Mouse (Mus musculus) left cerebral cortex, postnatal 36 days (tissue): Measurements from ENCODE around the gene Pde9a. TPM values are rescaled to one million over a fixed set of nuclear protein-coding genes. Genes with fewer than 3 reads are reported as not detected.
A peak's percentile ranks its signal among the peaks of the same experiment; 100 is the strongest.

Experiments used
- DNase-seq, 2 experiments: peaks; one replicate each; pipeline ENCODE4 v3.0.0; 2021 to 2022; ENCODE audit warnings: low spot score in 2 of 2, mixed read lengths in 1 of 2
- intact Hi-C: fragments of 180-260 bp; cut with DNase I; formaldehyde crosslinking; loops from one replicate; pipeline ENCODE4 v1.15.1; 2025
- total RNA-seq, 2 experiments: library from RNA; stranded (reverse); gene quantifications; 2 replicates each; pipeline ENCODE4 v1.2.3; 2021

Pde9a gene
- total RNA-seq, 2 experiments from 2014 or later, result 19.7 to 30.6 TPM

- DNase-seq, result no peak
- intact Hi-C loops, result no loop called here
These were observed 2.7 kb upstream of the Pde9a start for GRCm38 (mm10) chr17:31383320-31383719.

GRCm38 (mm10) chr17:31384968-31385627 is 912 bp upstream of the Pde9a start:
- no peak for DNase-seq
- intact Hi-C loops, result loop anchor here (5.0 kb wide), 1 partner anchor 42 kb away; no protein-coding TSS in a partner anchor

GRCm38 (mm10) chr17:31386766-31387275 is 811 bp downstream of the Pde9a start:
- DNase-seq, result no peak
- intact Hi-C loops, result loop anchor here (5.0 kb wide), 1 partner anchor 40 kb away; no protein-coding TSS in a partner anchor

- no peak for DNase-seq
- intact Hi-C loops, result loop anchor here (5.0 kb wide), 1 partner anchor 38 kb away; no protein-coding TSS in a partner anchor
These were observed 3.5 kb downstream of the Pde9a start for GRCm38 (mm10) chr17:31389432-31390050.

GRCm38 (mm10) chr17:31391462-31391861 is 5.5 kb downstream of the Pde9a start:
- no peak for DNase-seq
- intact Hi-C loops, result no loop called here

- no peak for DNase-seq
These were observed 6.0 kb downstream of the Pde9a start for GRCm38 (mm10) chr17:31392041-31392440.

GRCm38 (mm10) chr17:31393811-31394210 is 7.8 kb downstream of the Pde9a start:
- intact Hi-C loops, result no loop called here

More at GRCm38 (mm10) chr17:31392041-31392440, 6.0 kb downstream of the Pde9a start:
- intact Hi-C loops, result no loop called here

GRCm38 (mm10) chr17:31400294-31400693 is 14.3 kb downstream of the Pde9a start:
- no peak for DNase-seq
- intact Hi-C loops, result no loop called here

More at GRCm38 (mm10) chr17:31393811-31394210, 7.8 kb downstream of the Pde9a start:
- DNase-seq, result no peak

GRCm38 (mm10) chr17:31401160-31401559 is 15.2 kb downstream of the Pde9a start:
- no peak for DNase-seq
- intact Hi-C loops, result no loop called here

- no peak for DNase-seq
These were observed 16.7 kb downstream of the Pde9a start for GRCm38 (mm10) chr17:31402713-31403112.

GRCm38 (mm10) chr17:31405694-31406227 is 19.8 kb downstream of the Pde9a start:
- intact Hi-C loops, result no loop called here

More at GRCm38 (mm10) chr17:31402713-31403112, 16.7 kb downstream of the Pde9a start:
- intact Hi-C loops, result no loop called here

GRCm38 (mm10) chr17:31409741-31410350 is 23.8 kb downstream of the Pde9a start:
- no peak for DNase-seq
- intact Hi-C loops, result no loop called here

More at GRCm38 (mm10) chr17:31405694-31406227, 19.8 kb downstream of the Pde9a start:
- DNase-seq, result no peak

- intact Hi-C loops, result no loop called here
- DNase-seq, result peak; percentile 49 to 52
These were observed 29.2 kb downstream of the Pde9a start for GRCm38 (mm10) chr17:31415258-31415657.

- intact Hi-C loops, result no loop called here
- DNase-seq, result peak; percentile 29 to 40
These were observed 33.0 kb downstream of the Pde9a start for GRCm38 (mm10) chr17:31418804-31419597.

GRCm38 (mm10) chr17:31419598-31419950 is 33.6 kb downstream of the Pde9a start:
- no peak for DNase-seq
- intact Hi-C loops, result no loop called here

GRCm38 (mm10) chr17:31419995-31420394 is 34.0 kb downstream of the Pde9a start:
- intact Hi-C loops, result no loop called here
- DNase-seq, result no peak

GRCm38 (mm10) chr17:31420658-31421057 is 34.6 kb downstream of the Pde9a start:
- DNase-seq, result no peak
- intact Hi-C loops, result no loop called here

- intact Hi-C loops, result no loop called here
- DNase-seq, result no peak
These were observed 36.4 kb downstream of the Pde9a start for GRCm38 (mm10) chr17:31422381-31422780.

- no peak for DNase-seq
These were observed 37.0 kb downstream of the Pde9a start for GRCm38 (mm10) chr17:31423020-31423419.

More at GRCm38 (mm10) chr17:31423020-31423419, 37.0 kb downstream of the Pde9a start:
- intact Hi-C loops, result no loop called here
